Mouse (Mus musculus) liver, embryonic 16.5 days (tissue): ENCODE measurements around the gene Dtymk. TPM values are rescaled to one million over a fixed set of nuclear protein-coding genes. Genes with fewer than 3 reads are reported as not detected.

Source experiments
- polyA plus RNA-seq: library from polyadenylated mRNA; unstranded; fragments of >200 nt; fragmentation: Nextera tagmentation; extraction: Ambion mirVana; gene quantifications from 2 replicates; pipeline ENCODE4 v1.2.1, GENCODE M21; 2015

Gene Dtymk
- polyA plus RNA-seq, 1 experiment from 2014 or later: 95.9 TPM

Other genes starting within 250 kb of the Dtymk start
- 42.7 and 48.1 TPM in 2 replicates for gene Stk25, start 143.3 kb downstream of the Dtymk start, polyA plus RNA-seq
- 4.2 and 5.3 TPM in 2 replicates for gene Bok, start 116.3 kb downstream of the Dtymk start, polyA plus RNA-seq
- gene Atg4b, start 50.4 kb downstream of the Dtymk start, polyA plus RNA-seq: 60.2 and 63.0 TPM in 2 replicates
- 10.6 and 11.9 TPM in 2 replicates for gene Thap4, start 47.1 kb downstream of the Dtymk start, polyA plus RNA-seq
- 8.6 and 9.1 TPM in 2 replicates for gene Ing5, start 2.0 kb upstream of the Dtymk start, polyA plus RNA-seq
- gene D2hgdh, start 23.0 kb upstream of the Dtymk start, polyA plus RNA-seq: 5.6 and 6.9 TPM in 2 replicates
- gene Gal3st2, start 59.4 kb upstream of the Dtymk start, polyA plus RNA-seq: not detected in 2 replicates
- gene Gal3st2b, start 116.4 kb upstream of the Dtymk start, polyA plus RNA-seq: 0.05 TPM in 1 of 2 replicates, not detected in the other
- not detected in 2 replicates for gene Gal3st2c, start 188.6 kb upstream of the Dtymk start, polyA plus RNA-seq
- gene Neu4, start 218.5 kb upstream of the Dtymk start, polyA plus RNA-seq: not detected in 2 replicates